Mouse (Mus musculus): ENCODE results near the gene Pigk.

DNA sequence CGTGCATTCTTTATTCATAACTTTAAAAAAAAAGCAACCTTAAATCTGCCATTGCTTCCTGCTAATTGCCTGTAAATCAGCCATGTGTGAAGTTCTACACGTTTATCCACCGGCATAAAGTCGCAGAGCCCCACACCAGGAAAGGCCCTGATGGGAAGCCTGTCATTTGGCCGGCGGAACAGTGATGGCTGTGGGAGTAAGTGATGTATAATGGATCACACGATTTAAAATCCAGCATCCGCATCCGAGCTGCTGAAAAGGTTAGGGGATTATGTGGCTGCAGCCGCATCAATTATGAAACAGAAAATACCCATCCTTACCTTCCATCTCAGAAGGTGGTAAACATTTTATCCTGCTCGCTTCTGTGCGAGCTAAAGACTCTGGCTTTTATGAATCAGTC lies 158.2 kb downstream of the Pigk start:
- no peak for TF ChIP-seq CTCF (IDR thresholded peaks at IDR 0.05; ENCODE audit: borderline replicate concordance, insufficient read depth, low read depth, low read length)
- TF ChIP-seq POLR2A (IDR thresholded peaks at IDR 0.05; ENCODE audit: borderline replicate concordance, insufficient read depth, low read length) = no peak

All from cerebellum, adult 2 months (tissue).